Mouse (Mus musculus) CH12.LX (cell line): Measurements from ENCODE around the gene Gper1. TPM values are rescaled to one million over a fixed set of nuclear protein-coding genes. Genes with fewer than 3 reads are reported as not detected.

ENCODE experiments used
- DNase-seq: peaks from one replicate; pipeline ENCODE4 v3.0.0-alpha.2; 2013; ENCODE audit errors: extremely low read depth
- H3K27ac ChIP-seq: 2 replicates; pipeline ENCODE4 v1.5.1; 2012; ENCODE audit warnings: low read depth, mild to moderate bottlenecking, control low read depth, moderate library complexity; ENCODE audit not compliant: insufficient read depth
- H3K27me3 ChIP-seq: replicated peaks from 2 replicates; pipeline ENCODE3; 2012; ENCODE audit warnings: inconsistent platforms
- H3K36me3 ChIP-seq, 2 experiments: replicated peaks in 1 of 2; 2 replicates each; pipeline versions ENCODE3 to v1.6.1; 2012; ENCODE audit warnings: inconsistent platforms in 1 of 2, low read length in 1 of 2, mild to moderate bottlenecking in 1 of 2, mixed read lengths in 1 of 2, moderate library complexity in 1 of 2; ENCODE audit not compliant: control insufficient read depth in 1 of 2, insufficient read depth in 1 of 2
- H3K4me1 ChIP-seq, 2 experiments: 2 replicates each; pipeline ENCODE4 v1.6.1; 2012; ENCODE audit warnings: inconsistent platforms in 1 of 2, moderate library complexity in 1 of 2; ENCODE audit not compliant: insufficient read depth in 2 of 2, control insufficient read depth in 1 of 2
- H3K4me2 ChIP-seq: 2 replicates; pipeline ENCODE4 v1.6.1; 2012; ENCODE audit warnings: low read depth, mild to moderate bottlenecking, control low read depth; ENCODE audit not compliant: poor library complexity, insufficient read depth, severe bottlenecking
- H3K4me3 ChIP-seq, 3 experiments: fragments of 150-350 bp in 1 of 3; sonication (generic) in 1 of 3; replicated peaks in 1 of 3; 2 replicates each; pipeline versions ENCODE3 to v1.5.1; 2011 to 2012; ENCODE audit warnings: low read depth in 2 of 3, low read length in 2 of 3, mild to moderate bottlenecking in 2 of 3, moderate library complexity in 2 of 3, control low read depth in 1 of 3, improper control_type of control experiment in 1 of 3, inconsistent platforms in 1 of 3, mixed read lengths in 1 of 3; ENCODE audit not compliant: poor library complexity in 1 of 3
- H3K79me2 ChIP-seq: replicated peaks from 2 replicates; pipeline ENCODE4 v1.6.1; 2012; ENCODE audit warnings: mild to moderate bottlenecking, moderate library complexity; ENCODE audit not compliant: control insufficient read depth, poor library complexity, insufficient read depth, severe bottlenecking; ENCODE audit errors: extremely low read depth
- H3K9ac ChIP-seq: 2 replicates; pipeline ENCODE4 v1.6.1; 2012; ENCODE audit warnings: low read depth, mild to moderate bottlenecking, control low read depth, moderate library complexity; ENCODE audit not compliant: insufficient read depth
- H3K9me3 ChIP-seq: replicated peaks from 2 replicates; pipeline ENCODE3; 2012; ENCODE audit warnings: low read length, inconsistent platforms, mixed read lengths
- CHD2 ChIP-seq: IDR thresholded peaks from 2 replicates; pipeline ENCODE4 v1.6.1; 2011; ENCODE audit warnings: low read length, improper control_type of control experiment
- CTCF ChIP-seq, 2 experiments: IDR thresholded peaks in 1 of 2; conservative IDR thresholded peaks in 1 of 2; 2 replicates each; pipeline ENCODE4 v1.5.1; 2011 to 2012; ENCODE audit warnings: low read depth in 2 of 2, low read length in 2 of 2, improper control_type of control experiment in 1 of 2, inconsistent platforms in 1 of 2, mild to moderate bottlenecking in 1 of 2, moderate library complexity in 1 of 2
- EP300 ChIP-seq: IDR thresholded peaks from 2 replicates; pipeline ENCODE4 v1.6.1; 2011; ENCODE audit warnings: low read length, improper control_type of control experiment
- GABPA ChIP-seq: IDR thresholded peaks from 2 replicates; pipeline ENCODE4 v1.6.1; 2012; ENCODE audit warnings: low read depth, low read length, improper control_type of control experiment, inconsistent platforms; ENCODE audit not compliant: insufficient replicate concordance
- HCFC1 ChIP-seq: IDR thresholded peaks from 2 replicates; pipeline ENCODE4 v1.6.1; 2012; ENCODE audit warnings: low read depth, mild to moderate bottlenecking, inconsistent platforms, low read length, improper control_type of control experiment
- MAFK ChIP-seq: IDR thresholded peaks from 2 replicates; pipeline ENCODE4 v1.6.1; 2011; ENCODE audit warnings: low read length, improper control_type of control experiment; ENCODE audit not compliant: insufficient replicate concordance
- MEF2A ChIP-seq: IDR thresholded peaks from 2 replicates; pipeline ENCODE4 v1.6.1; 2014; ENCODE audit warnings: low read depth, mild to moderate bottlenecking, inconsistent platforms, low read length, improper control_type of control experiment, borderline replicate concordance
- MXI1 ChIP-seq: IDR thresholded peaks from 2 replicates; pipeline ENCODE4 v1.6.1; 2011; ENCODE audit warnings: mild to moderate bottlenecking, low read depth, low read length, improper control_type of control experiment
- NELFE ChIP-seq: IDR thresholded peaks from 2 replicates; pipeline ENCODE4 v1.6.1; 2011; ENCODE audit warnings: low read depth, low read length, improper control_type of control experiment
- NRF1 ChIP-seq: IDR thresholded peaks from 2 replicates; pipeline ENCODE4 v1.6.1; 2014; ENCODE audit warnings: low read depth, mild to moderate bottlenecking, inconsistent platforms, low read length, improper control_type of control experiment, moderate library complexity
- RCOR1 ChIP-seq: conservative IDR thresholded peaks from 2 replicates; pipeline ENCODE4 v1.6.1; 2012; ENCODE audit warnings: low read depth, mild to moderate bottlenecking, inconsistent platforms, low read length, improper control_type of control experiment
- SIN3A ChIP-seq: IDR thresholded peaks from 2 replicates; pipeline ENCODE4 v1.6.1; 2012; ENCODE audit warnings: low read length, improper control_type of control experiment, inconsistent platforms
- TBP ChIP-seq: conservative IDR thresholded peaks from 2 replicates; pipeline ENCODE4 v1.6.1; 2011; ENCODE audit warnings: low read depth, low read length, improper control_type of control experiment
- UBTF ChIP-seq: IDR thresholded peaks from 2 replicates; pipeline ENCODE4 v1.6.1; 2012; ENCODE audit warnings: low read depth, mild to moderate bottlenecking, inconsistent platforms, low read length, improper control_type of control experiment, moderate library complexity
- ZC3H11A ChIP-seq: IDR thresholded peaks from 2 replicates; pipeline ENCODE4 v1.6.1; 2012; ENCODE audit warnings: low read depth, mild to moderate bottlenecking, inconsistent platforms, low read length, improper control_type of control experiment
- ZMIZ1 ChIP-seq: IDR thresholded peaks from 2 replicates; pipeline ENCODE4 v1.6.1; 2012; ENCODE audit warnings: low read depth, mild to moderate bottlenecking, inconsistent platforms, low read length, improper control_type of control experiment
- ZNF384 ChIP-seq: IDR thresholded peaks from 2 replicates; pipeline ENCODE4 v1.6.1; 2012; ENCODE audit warnings: low read depth, low read length, improper control_type of control experiment, inconsistent platforms
- dilution Hi-C: fragments of 300-500 bp; cut with MboI; formaldehyde crosslinking; loops from 2 replicates; pipeline ENCODE4 v1.14.3; 2020; ENCODE audit warnings: low sequenced_read_pairs; ENCODE audit not compliant: extremely low pct_unique_long_range_greater_than_20kb, extremely low pct_ligation_motif_present
- in situ Hi-C: fragments of 300-500 bp; cut with MboI; formaldehyde crosslinking; loops from 3 replicates; pipeline ENCODE4 v1.14.3; 2019; ENCODE audit warnings: low sequenced_read_pairs, low pct_ligation_motif_present, low pct_unique_long_range_greater_than_20kb, mixed read lengths
- polyA plus RNA-seq: library from polyadenylated mRNA; unstranded; fragments of >175 nt; gene quantifications from 2 replicates; pipeline ENCODE4 v1.2.1, GENCODE M21; 2012; ENCODE audit warnings: low read depth; ENCODE audit not compliant: insufficient read length
- total RNA-seq, 2 experiments: library from RNA; depleted of rRNA; stranded (reverse); fragments of 300-350 nt in 1 of 2; fragments of >200 nt in 1 of 2; gene quantifications; 2 replicates each; pipeline ENCODE4 v1.2.3; 2012 to 2014

Gper1 gene
- total and polyA plus RNA-seq, 3 experiments, result 0.13 TPM; not detected in 2

DNA sequence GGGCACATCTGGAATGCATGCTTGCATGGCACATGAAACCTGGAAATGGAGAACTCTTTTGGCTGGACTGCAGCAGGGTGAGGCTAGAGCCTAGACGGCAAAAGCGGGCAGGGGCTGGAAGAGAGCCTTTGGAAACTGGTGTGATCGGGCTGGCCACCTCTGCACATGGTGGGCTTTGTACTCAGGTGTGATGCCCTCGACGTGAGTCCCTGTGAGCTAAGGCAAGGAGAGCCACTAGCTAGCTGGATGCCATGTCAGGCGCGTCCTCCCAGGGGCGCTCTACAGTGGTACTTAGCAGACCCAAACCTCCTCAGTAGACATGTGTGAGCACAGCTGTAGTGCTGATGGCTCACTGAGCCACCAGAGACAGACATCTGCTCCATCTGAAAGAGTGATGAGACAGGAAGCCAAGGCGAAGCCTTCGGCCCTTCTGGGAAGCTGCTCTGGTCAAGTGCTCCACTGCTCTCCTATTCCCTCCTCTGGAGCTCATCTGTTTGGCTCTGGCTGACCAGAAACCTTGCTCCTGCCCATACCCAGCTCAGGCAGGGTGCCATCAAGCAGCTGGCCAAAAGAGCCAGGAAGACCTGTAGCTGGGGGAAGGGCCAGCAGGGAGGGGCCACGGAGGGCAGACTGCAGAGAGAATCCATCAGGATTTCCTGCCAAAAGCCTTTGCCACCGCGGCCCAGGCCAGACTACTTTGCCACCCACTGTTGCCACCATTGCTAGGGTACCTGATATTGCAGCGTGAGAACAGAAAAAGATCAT is 15.6 kb upstream of the Gper1 start:
- dilution Hi-C loops, result no loop called here
- in situ Hi-C loops, result no loop called here
- H3K27ac ChIP-seq, result no peak overlapping the region
- no peak overlapping the region for H3K9ac ChIP-seq
- no peaks in the 10 kb centered on the region for H3K27me3 ChIP-seq
- H3K4me2 ChIP-seq, result no peak overlapping the region
- DNase-seq, result no peak
- no peaks in the 10 kb centered on the region for H3K79me2 ChIP-seq
- H3K4me1 ChIP-seq, result peaks cover 14 to 75% of the 10 kb centered on the region in 2 experiments
- H3K9me3 ChIP-seq, result no peaks in the 10 kb centered on the region
- no peak for TF ChIP-seq MEF2A
- TF ChIP-seq NELFE, result no peak
- H3K36me3 ChIP-seq, result peaks cover 0 to 62% of the 10 kb centered on the region in 2 experiments
- H3K4me3 ChIP-seq, result no peak overlapping the region

DNA sequence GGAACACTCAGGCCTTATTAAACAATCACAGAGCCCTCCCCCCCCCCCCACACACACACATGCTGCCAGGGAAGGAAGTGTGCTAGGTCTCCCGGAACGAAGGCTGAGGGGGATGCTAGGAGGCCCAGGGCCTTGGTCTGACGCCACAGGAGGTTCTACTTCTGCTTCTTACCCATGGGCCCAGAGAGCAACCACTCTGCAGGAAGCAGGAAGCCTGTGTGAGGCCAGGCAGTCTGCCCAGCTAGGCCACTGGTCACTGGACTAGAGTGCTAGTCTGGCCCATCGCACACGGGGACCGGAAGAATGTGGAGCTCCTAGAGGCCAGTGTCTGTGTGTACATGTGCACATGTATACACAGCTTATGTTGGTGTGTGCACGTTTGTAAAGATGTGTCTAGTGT is 14.4 kb upstream of the Gper1 start:
- H3K9me3 ChIP-seq, result no peaks in the 10 kb centered on the region
- H3K36me3 ChIP-seq, result peaks cover 0 to 57% of the 10 kb centered on the region in 2 experiments
- 0 out of 2 replicates have a peak overlapping the region, but pooled peaks have one; percentile 6 for H3K27ac ChIP-seq
- H3K4me2 ChIP-seq, result no peak overlapping the region
- no peaks in the 10 kb centered on the region for H3K79me2 ChIP-seq
- H3K9ac ChIP-seq, result no peak overlapping the region
- dilution Hi-C loops, result no loop called here
- in situ Hi-C loops, result no loop called here
- peak; percentile 68 for DNase-seq
- TF ChIP-seq ZNF384, result no peak
- TF ChIP-seq RCOR1, result no peak
- TF ChIP-seq NRF1, result no peak
- TF ChIP-seq UBTF, result no peak
- no peak for TF ChIP-seq ZC3H11A
- TF ChIP-seq ZMIZ1, result no peak
- no peak for TF ChIP-seq MXI1
- no peak for TF ChIP-seq EP300
- TF ChIP-seq MAFK, result no peak
- TF ChIP-seq CTCF (conservative IDR thresholded peaks at IDR 0.05 in 1 of 2, IDR thresholded peaks at IDR 0.05 in 1 of 2; ENCODE audit: low read depth in 2 of 2, low read length in 2 of 2), result no peak
- no peak for TF ChIP-seq NELFE
- TF ChIP-seq SIN3A, result no peak
- no peak for TF ChIP-seq MEF2A
- no peak for TF ChIP-seq HCFC1
- no peak for TF ChIP-seq TBP
- no peak for TF ChIP-seq GABPA
- no peak for TF ChIP-seq CHD2
- peak overlapping the region in 1 of 3 experiments; percentile 41 for H3K4me3 ChIP-seq
- H3K4me1 ChIP-seq, result peaks cover 14 to 69% of the 10 kb centered on the region in 2 experiments
- no peaks in the 10 kb centered on the region for H3K27me3 ChIP-seq
